Mouse (Mus musculus) small intestine, adult 2 months (tissue): ENCODE data around the gene Lgals8. TPM values are rescaled to one million over a fixed set of nuclear protein-coding genes. Genes with fewer than 3 reads are reported as not detected.

ENCODE experiments used
- H3K27ac ChIP-seq: fragments of 200-500 bp; 2 replicates; pipeline ENCODE4 v1.5.1; 2012; ENCODE audit warnings: low read depth, low read length, control low read depth, inconsistent platforms; ENCODE audit not compliant: insufficient read depth
- H3K27me3 ChIP-seq: fragments of 200-500 bp; 2 replicates; pipeline ENCODE4 v1.6.1; 2012; ENCODE audit warnings: mild to moderate bottlenecking, moderate library complexity, low read length, inconsistent platforms; ENCODE audit not compliant: control insufficient read depth, insufficient read depth
- H3K36me3 ChIP-seq: fragments of 200-500 bp; 2 replicates; pipeline ENCODE4 v1.6.1; 2012; ENCODE audit warnings: mild to moderate bottlenecking, low read length, control low read depth, inconsistent platforms; ENCODE audit not compliant: control insufficient read depth, insufficient read depth
- H3K4me1 ChIP-seq: fragments of 200-500 bp; 2 replicates; pipeline ENCODE4 v1.6.1; 2012; ENCODE audit warnings: low read length, inconsistent platforms, mixed read lengths; ENCODE audit not compliant: control insufficient read depth, insufficient read depth, insufficient read length
- H3K4me3 ChIP-seq: fragments of 200-500 bp; 2 replicates; pipeline ENCODE4 v1.5.1; 2012; ENCODE audit warnings: low read depth, mild to moderate bottlenecking, control low read depth, inconsistent platforms, low read length, moderate library complexity
- CTCF ChIP-seq: fragments of 200-500 bp; IDR thresholded peaks from 2 replicates; pipeline ENCODE4 v1.5.1; 2012; ENCODE audit warnings: low read depth, mild to moderate bottlenecking, control low read depth, inconsistent platforms, low read length, moderate library complexity, mixed read lengths; ENCODE audit not compliant: insufficient replicate concordance, insufficient read length; ENCODE audit errors: extremely low read depth
- POLR2A ChIP-seq: fragments of 200-500 bp; IDR thresholded peaks from 2 replicates; pipeline ENCODE4 v1.6.1; 2012; ENCODE audit warnings: low read depth, mild to moderate bottlenecking, control low read depth, inconsistent platforms, low read length, moderate library complexity
- WGBS: fragments of 180-500 bp; shearing (Covaris S2); methylation state at CpG from one replicate; pipeline ENCODE4 v1.1.7; 2018; 5-methylcytosine and 5-hydroxymethylcytosine counted together
- polyA plus RNA-seq: library from polyadenylated mRNA; depleted of rRNA; stranded (reverse); fragments of >200 nt; gene quantifications from 2 replicates; pipeline ENCODE4 v1.2.3, GENCODE M21; 2012; rRNA removed

Lgals8 gene
- polyA plus RNA-seq, 1 experiment, result 23.1 TPM

DNA sequence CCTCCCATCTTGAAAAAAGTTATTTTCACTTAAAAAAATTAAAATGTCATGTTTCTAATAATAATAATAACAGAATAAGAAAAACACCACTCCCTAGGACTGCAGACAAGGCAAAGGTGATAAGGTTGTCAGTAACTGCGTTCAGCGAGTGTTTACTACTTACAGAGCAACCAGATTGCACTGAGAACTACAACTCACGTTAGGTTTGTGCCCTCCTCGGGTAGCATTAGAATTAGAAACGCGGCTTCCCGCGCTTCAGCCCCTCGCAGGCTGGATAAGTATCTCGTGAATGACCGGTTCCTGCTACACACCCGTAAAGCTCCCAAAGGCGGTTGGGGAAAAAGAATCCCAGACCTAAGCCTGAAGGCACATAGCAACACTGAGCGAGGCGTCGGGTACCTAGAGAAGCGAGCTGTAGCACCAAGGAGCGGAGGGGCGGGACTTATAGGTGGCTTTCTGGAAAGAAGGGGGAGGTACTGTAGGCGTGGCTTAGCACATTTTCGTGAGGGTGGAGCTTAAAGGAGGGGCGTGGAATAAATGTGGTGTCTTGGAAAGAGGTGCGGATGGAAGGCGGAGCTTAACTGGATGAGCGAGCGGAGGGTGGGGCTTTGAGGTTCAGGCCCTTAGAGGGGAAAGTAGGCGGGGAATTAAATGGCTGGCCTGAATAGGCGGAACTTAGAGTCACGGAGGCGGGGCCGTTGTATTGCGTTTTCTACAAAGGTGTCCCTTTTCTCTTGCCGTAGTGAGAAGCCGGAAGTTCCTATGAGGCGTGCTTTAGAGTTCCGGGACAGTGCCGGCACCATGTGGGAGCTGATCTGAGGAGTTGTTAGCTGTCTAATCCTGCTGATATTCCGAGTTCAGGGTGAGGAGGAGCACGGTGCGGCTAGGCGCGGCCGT lies 69.9 kb downstream of the Lgals8 start, which contains the start of gene Heatr1:
Gene Heatr1, plus strand, starts transcription at position 419 of the 897 bp plus-strand sequence.
- TF ChIP-seq CTCF (peak; percentile 6; the same call in 1 of the 2 replicates), POLR2A (peak; percentile 6; the same call in 1 of the 2 replicates)
- Histone ChIP-seq H3K4me1 (peaks cover 3% of the 10 kb centered on the region; the same call in 1 of the 2 replicates), H3K4me3 (peak within 1 kb of the TSS; percentile 90), H3K27ac (0 out of 2 replicates have a peak within 1 kb of the TSS, but pooled peaks have one; percentile 6), H3K36me3 (peaks cover 9% of the 10 kb centered on the region), H3K27me3 (no peaks in the 10 kb centered on the region)
- WGBS, result under 1% methylated on average over 43 of the region's 43 CpGs

Other genes with a start within 250 kb of the Lgals8 start
- 0.86 and 2.0 TPM in 2 replicates for gene Mtr, start 206.8 kb downstream of the Lgals8 start, polyA plus RNA-seq
- gene Actn2, start 124.2 kb downstream of the Lgals8 start, polyA plus RNA-seq, result 6.9 and 7.1 TPM in 2 replicates
- 10.0 and 11.7 TPM in 2 replicates for gene Heatr1, start 69.9 kb downstream of the Lgals8 start, polyA plus RNA-seq
- 0.14 and 0.34 TPM in 2 replicates for gene Edaradd, start 55.5 kb upstream of the Lgals8 start, polyA plus RNA-seq
- 5.2 and 12.5 TPM in 2 replicates for gene Ero1lb, start 100.9 kb upstream of the Lgals8 start, polyA plus RNA-seq